Mouse (Mus musculus) adrenal gland, adult 18-20 months (tissue): ENCODE results near the gene Txnrd3. TPM values are rescaled to one million over a fixed set of nuclear protein-coding genes. Genes with fewer than 3 reads are reported as not detected.

Experiments used
- DNase-seq, 2 experiments: peaks; one replicate each; pipeline ENCODE4 v3.0.0; 2021 to 2022; ENCODE audit warnings: low spot score in 2 of 2
- total RNA-seq, 2 experiments: library from RNA; stranded (reverse); gene quantifications; 1 replicate in 1 of 2; 2 replicates in 1 of 2; pipeline ENCODE4 v1.2.3; 2021

Txnrd3 gene
- total RNA-seq, 2 experiments from 2014 or later = 10.2 to 10.7 TPM

- no peak for DNase-seq
These were observed 8.0 kb downstream of the Txnrd3 start for GRCm38 (mm10) chr6:89651770-89652169.

GRCm38 (mm10) chr6:89655011-89655410 lies 11.2 kb downstream of the Txnrd3 start:
- DNase-seq = no peak

- no peak for DNase-seq
These were observed 14.6 kb downstream of the Txnrd3 start for GRCm38 (mm10) chr6:89658342-89658741.

- DNase-seq = no peak
These were observed 15.1 kb downstream of the Txnrd3 start for GRCm38 (mm10) chr6:89658931-89659330.

GRCm38 (mm10) chr6:89659692-89660423 lies 16.1 kb downstream of the Txnrd3 start:
- DNase-seq = peak in 1 of 2 experiments; percentile 19

- peak in 1 of 2 experiments; percentile 11 for DNase-seq
These were observed 16.7 kb downstream of the Txnrd3 start for GRCm38 (mm10) chr6:89660490-89660889.

- no peak for DNase-seq
These were observed 18.7 kb downstream of the Txnrd3 start for GRCm38 (mm10) chr6:89662521-89662920.

- DNase-seq = no peak
These were observed 21.4 kb downstream of the Txnrd3 start for GRCm38 (mm10) chr6:89665155-89665554.

- DNase-seq = no peak
These were observed 21.9 kb downstream of the Txnrd3 start for GRCm38 (mm10) chr6:89665667-89666066.

- no peak for DNase-seq
These were observed 23.2 kb downstream of the Txnrd3 start for GRCm38 (mm10) chr6:89666976-89667375.

- DNase-seq = no peak
These were observed 25.8 kb downstream of the Txnrd3 start for GRCm38 (mm10) chr6:89669556-89669955.

GRCm38 (mm10) chr6:89671431-89671830 lies 27.6 kb downstream of the Txnrd3 start:
- no peak for DNase-seq

- DNase-seq = no peak
These were observed 28.9 kb downstream of the Txnrd3 start for GRCm38 (mm10) chr6:89672641-89673040.

GRCm38 (mm10) chr6:89673135-89673780 lies 29.5 kb downstream of the Txnrd3 start:
- DNase-seq = no peak

- DNase-seq = no peak
These were observed 34.7 kb downstream of the Txnrd3 start for GRCm38 (mm10) chr6:89678522-89678921.

GRCm38 (mm10) chr6:89679291-89679835 lies 35.6 kb downstream of the Txnrd3 start:
- peak; percentile 62 to 69 for DNase-seq

- peak; percentile 82 to 86 for DNase-seq
These were observed 36.4 kb downstream of the Txnrd3 start for GRCm38 (mm10) chr6:89680155-89680554.

- DNase-seq = no peak
These were observed 40.4 kb downstream of the Txnrd3 start for GRCm38 (mm10) chr6:89684231-89684630.

- DNase-seq = no peak
These were observed 43.3 kb downstream of the Txnrd3 start for GRCm38 (mm10) chr6:89687100-89687499.

- peak in 1 of 2 experiments; percentile 7 for DNase-seq
These were observed 62.8 kb downstream of the Txnrd3 start for GRCm38 (mm10) chr6:89706624-89707023.

- no peak for DNase-seq
These were observed 63.5 kb downstream of the Txnrd3 start, which contains the start of gene Vmn1r40 for GRCm38 (mm10) chr6:89707240-89707639. TSS of gene Vmn1r40 (plus strand) at chr6:89707540.

GRCm38 (mm10) chr6:89718051-89718450 lies 74.3 kb downstream of the Txnrd3 start:
- no peak for DNase-seq
